Mouse (Mus musculus) embryonic stem cell, embryonic (primary cell): ENCODE measurements around the gene Fars2.
"Not testable (repeated sequence)": the region's sequence is repeated elsewhere in the genome, so short reads cannot be mapped to it uniquely, and the experiment has no call there.

Experiments
- CTCF ChIA-PET, 4 experiments: fragments of 300-600 bp in 2 of 4; fragments of 350-600 bp in 2 of 4; sonication (Branson Sonifier 250); formaldehyde crosslinking; loops; one replicate each; lab custom pipeline; 2022; ENCODE audit warnings: inconsistent platforms in 2 of 4; lab: Charles Lee
- POLR2A ChIA-PET, 4 experiments: fragments of 300-600 bp in 2 of 4; fragments of 350-600 bp in 2 of 4; sonication (Branson Sonifier 250); formaldehyde crosslinking; loops; one replicate each; lab custom pipeline; 2022; ENCODE audit warnings: antibody characterized with exemption in 4 of 4, inconsistent platforms in 1 of 4; lab: Charles Lee

Fars2 gene

GRCm38 (mm10) chr13:36129360-36130054 lies 12.3 kb downstream of the Fars2 start:
- ChIA-PET CTCF (no interaction called here), POLR2A (interaction anchor here in 2 of 4 experiments (1.0 to 11.5 kb wide), 7 partner anchors 9 to 116 kb away, joined by 3 to 161 read pairs (median 7); partner anchors contain the start of genes Fars2 (in 2 of the 2) and Lyrm4 (in 2 of the 2))

- POLR2A ChIA-PET: interaction anchor here in 2 of 4 experiments (0.7 to 11.5 kb wide), 15 partner anchors 10 to 392 kb away, joined by 3 to 161 read pairs (median 4); partner anchors contain the start of genes Fars2 (in 2 of the 2) and Lyrm4 (in 2 of the 2)
- CTCF ChIA-PET: no interaction called here
Observed at GRCm38 (mm10) chr13:36131401-36131800, 14.2 kb downstream of the Fars2 start.

- POLR2A ChIA-PET: interaction anchor here in 2 of 4 experiments (0.6 to 11.5 kb wide), 10 partner anchors 11 to 392 kb away, joined by 4 to 161 read pairs (median 6); partner anchors contain the start of genes Fars2 (in 2 of the 2) and Lyrm4 (in 2 of the 2)
- CTCF ChIA-PET: no interaction called here
Observed at GRCm38 (mm10) chr13:36131992-36132649, 14.9 kb downstream of the Fars2 start.

GRCm38 (mm10) chr13:36139703-36140102 lies 22.5 kb downstream of the Fars2 start:
- POLR2A ChIA-PET: interaction anchor here in 2 of 4 experiments (1.1 to 3.6 kb wide), 7 partner anchors 10 to 25 kb away, joined by 3 to 15 read pairs (median 5); partner anchors contain the start of genes Fars2 (in 1 of the 2) and Lyrm4 (in 1 of the 2)
- CTCF ChIA-PET: no interaction called here

- CTCF ChIA-PET: interaction anchor here in 1 of 4 experiments (0.7 kb wide), 1 partner anchor 369 kb away, joined by 7 read pairs; no protein-coding TSS in a partner anchor
Observed at GRCm38 (mm10) chr13:36140247-36141016, 23.2 kb downstream of the Fars2 start.

GRCm38 (mm10) chr13:36145601-36146000 lies 28.4 kb downstream of the Fars2 start:
- ChIA-PET CTCF (no interaction called here), POLR2A (interaction anchor here in 2 of 4 experiments (1.3 to 3.2 kb wide), 2 partner anchors 8 to 13 kb away, joined by 3 to 15 read pairs; no protein-coding TSS in a partner anchor)

More at GRCm38 (mm10) chr13:36140247-36141016, 23.2 kb downstream of the Fars2 start:
- POLR2A ChIA-PET: interaction anchor here in 2 of 4 experiments (0.7 to 3.6 kb wide), 9 partner anchors 9 to 182 kb away, joined by 3 to 15 read pairs (median 5); partner anchors contain the start of genes Fars2 (in 1 of the 2) and Lyrm4 (in 1 of the 2)

- CTCF ChIA-PET: interaction anchor here in 1 of 4 experiments (1.2 kb wide), 1 partner anchor 130 kb away, joined by 3 read pairs; no protein-coding TSS in a partner anchor
- POLR2A ChIA-PET: interaction anchor here in 2 of 4 experiments (0.6 to 3.5 kb wide), 17 partner anchors 8 to 71 kb away, joined by 3 to 16 read pairs (median 4); partner anchors contain the start of genes Fars2 (in 1 of the 2) and Lyrm4 (in 1 of the 2)
Observed at GRCm38 (mm10) chr13:36149175-36149939, 32.1 kb downstream of the Fars2 start.

GRCm38 (mm10) chr13:36150272-36150671 lies 33.1 kb downstream of the Fars2 start:
- POLR2A ChIA-PET: interaction anchor here in 2 of 4 experiments (0.9 to 1.7 kb wide), 3 partner anchors 8 to 19 kb away, joined by 3 to 5 read pairs (median 4); no protein-coding TSS in a partner anchor

GRCm38 (mm10) chr13:36152728-36153498 lies 35.7 kb downstream of the Fars2 start:
- CTCF ChIA-PET: interaction anchor here in 1 of 4 experiments (0.5 kb wide), 1 partner anchor 1359 kb away, joined by 4 read pairs; no protein-coding TSS in a partner anchor

More at GRCm38 (mm10) chr13:36150272-36150671, 33.1 kb downstream of the Fars2 start:
- CTCF ChIA-PET: no interaction called here

GRCm38 (mm10) chr13:36156340-36156931 lies 39.2 kb downstream of the Fars2 start:
- POLR2A ChIA-PET: interaction anchor here in 2 of 4 experiments (0.6 to 2.0 kb wide), 8 partner anchors 8 to 473 kb away, joined by 3 to 7 read pairs (median 3); partner anchors contain the start of genes Fars2 (in 1 of the 2) and Lyrm4 (in 1 of the 2)
- CTCF ChIA-PET: no interaction called here

More at GRCm38 (mm10) chr13:36152728-36153498, 35.7 kb downstream of the Fars2 start:
- POLR2A ChIA-PET: interaction anchor here in 1 of 4 experiments (1.6 to 1.8 kb wide), 2 partner anchors 13 to 26 kb away, joined by 4 to 5 read pairs; no protein-coding TSS in a partner anchor

- ChIA-PET CTCF (no interaction called here), POLR2A (interaction anchor here in 2 of 4 experiments (0.6 to 1.5 kb wide), 4 partner anchors 8 to 26 kb away, joined by 3 to 7 read pairs (median 4); no protein-coding TSS in a partner anchor)
Observed at GRCm38 (mm10) chr13:36163411-36163810, 46.2 kb downstream of the Fars2 start.

- POLR2A ChIA-PET: interaction anchor here in 2 of 4 experiments (0.6 to 1.5 kb wide), 4 partner anchors 7 to 27 kb away, joined by 3 to 7 read pairs (median 4); no protein-coding TSS in a partner anchor
- CTCF ChIA-PET: no interaction called here
Observed at GRCm38 (mm10) chr13:36163898-36164297, 46.7 kb downstream of the Fars2 start.

- CTCF ChIA-PET: not testable (repeated sequence)
- POLR2A ChIA-PET: interaction anchor here in 2 of 4 experiments (0.6 to 1.9 kb wide), 5 partner anchors 10 to 1127 kb away, joined by 3 to 6 read pairs (median 3); partner anchors contain the start of gene Lyrm4 (in 1 of the 2)
Observed at GRCm38 (mm10) chr13:36172981-36173380, 55.8 kb downstream of the Fars2 start.

GRCm38 (mm10) chr13:36174101-36174500 lies 56.9 kb downstream of the Fars2 start:
- POLR2A ChIA-PET: interaction anchor here in 2 of 4 experiments (0.5 to 1.9 kb wide), 3 partner anchors 9 to 153 kb away, joined by 3 to 6 read pairs (median 4); no protein-coding TSS in a partner anchor
- CTCF ChIA-PET: no interaction called here

- ChIA-PET CTCF (no interaction called here), POLR2A (interaction anchor here in 1 of 4 experiments (1.3 to 1.9 kb wide), 3 partner anchors 9 to 21 kb away, joined by 3 to 6 read pairs (median 4); no protein-coding TSS in a partner anchor)
Observed at GRCm38 (mm10) chr13:36174772-36175171, 57.6 kb downstream of the Fars2 start.
